In genomic region chr2:37702301-37703172, GRCm38 (mm10) we compare ENCODE assay signal across 8 mouse cellular contexts. TPM values are rescaled to one million over a fixed set of nuclear protein-coding genes. Genes with fewer than 3 reads are reported as not detected.
DNase-seq lines count a peak whose midpoint lies in the region; ATAC-seq and TF ChIP-seq lines count a peak whose summit lies in the region.

No protein-coding gene starts in this region.

- no peak for TF ChIP-seq CTCF in cortical plate, adult 2 months (IDR thresholded peaks at IDR 0.05; ENCODE audit: extremely low read depth, insufficient read depth, low read length)

- no peaks in the 10 kb centered on the region for H3K27me3 ChIP-seq in intestine, embryonic 16.5 days (replicated peaks; ENCODE audit: control insufficient read depth, insufficient read depth, low read length)
- H3K27me3 ChIP-seq in liver, embryonic 16.5 days (ENCODE audit: control insufficient read depth, insufficient read depth, low read depth, low read length), result no peaks in the 10 kb centered on the region; the same call in 1 of the 2 replicates
- H3K27me3 ChIP-seq in neural tube, embryonic 11.5 days (ENCODE audit: control insufficient read depth, insufficient read depth, low read length), result 0 out of 2 replicates have a peak, but pooled peaks cover 3% of the 10 kb centered on the region

- H3K27ac ChIP-seq in cortical plate, adult 2 months (ENCODE audit: insufficient read depth, low read length), result peak overlapping the region; percentile 95
- peak overlapping the region; percentile 94 for H3K27ac ChIP-seq in intestine, embryonic 16.5 days (ENCODE audit: low read length)
- peak overlapping the region; percentile 91 for H3K27ac ChIP-seq in liver, embryonic 16.5 days (ENCODE audit: low read length)
- peak overlapping the region; percentile 93 for H3K27ac ChIP-seq in neural tube, embryonic 11.5 days (ENCODE audit: low read depth, low read length)

- H3K4me1 ChIP-seq in cortical plate, adult 2 months (ENCODE audit: control insufficient read depth, insufficient read depth, low read length), result peaks cover 2% of the 10 kb centered on the region; the same call in 1 of the 2 replicates
- H3K4me1 ChIP-seq in intestine, embryonic 16.5 days (ENCODE audit: control insufficient read depth, insufficient read depth, low read length), result peaks cover 11% of the 10 kb centered on the region
- H3K4me1 ChIP-seq in liver, embryonic 16.5 days (ENCODE audit: control insufficient read depth, low read depth, low read length), result peaks cover 8% of the 10 kb centered on the region
- H3K4me1 ChIP-seq in neural tube, embryonic 11.5 days (ENCODE audit: control insufficient read depth, insufficient read depth, low read length), result peaks cover 8% of the 10 kb centered on the region

- peak overlapping the region; percentile 88 for H3K4me2 ChIP-seq in intestine, embryonic 16.5 days (ENCODE audit: low read depth, low read length)
- peak overlapping the region; percentile 98 for H3K4me2 ChIP-seq in liver, embryonic 16.5 days (ENCODE audit: low read depth, low read length)
- H3K4me2 ChIP-seq in neural tube, embryonic 11.5 days (ENCODE audit: low read depth), result peak overlapping the region; percentile 90

- under 1% methylated on average over 69 of the region's 70 CpGs for WGBS in intestine, embryonic 16.5 days
- WGBS in liver, embryonic 16.5 days (ENCODE audit: insufficient replicate concordance), result 1% methylated on average over 50 of the region's 70 CpGs
- under 1% methylated on average over 53 of the region's 70 CpGs for WGBS in neural tube, embryonic 11.5 days

- H3K9ac ChIP-seq in intestine, embryonic 16.5 days (ENCODE audit: low read depth, low read length), result peak overlapping the region; percentile 96
- peak overlapping the region; percentile 92 for H3K9ac ChIP-seq in liver, embryonic 16.5 days (ENCODE audit: low read depth, low read length)
- peak overlapping the region; percentile 93 for H3K9ac ChIP-seq in neural tube, embryonic 11.5 days (ENCODE audit: low read length)

- no peaks in the 10 kb centered on the region for H3K9me3 ChIP-seq in intestine, embryonic 16.5 days (ENCODE audit: control insufficient read depth, low read length)
- no peaks in the 10 kb centered on the region for H3K9me3 ChIP-seq in liver, embryonic 16.5 days (replicated peaks; ENCODE audit: control insufficient read depth, low read length)
- no peaks in the 10 kb centered on the region for H3K9me3 ChIP-seq in neural tube, embryonic 11.5 days (ENCODE audit: control insufficient read depth, low read length)

- peak overlapping the region; percentile 76 for H3K4me3 ChIP-seq in cortical plate, adult 2 months (ENCODE audit: insufficient read depth, low read length)
- peak overlapping the region; percentile 98 for H3K4me3 ChIP-seq in intestine, embryonic 16.5 days (ENCODE audit: low read length)
- peak overlapping the region; percentile 92 for H3K4me3 ChIP-seq in liver, embryonic 16.5 days (ENCODE audit: low read depth, low read length)
- H3K4me3 ChIP-seq in neural tube, embryonic 11.5 days (ENCODE audit: low read depth, low read length), result peak overlapping the region; percentile 95

- DNase-seq in urinary bladder, adult 18-20 months (ENCODE audit: low spot score in 2 of 2), result peak; percentile 14 to 44
- no peak for DNase-seq in urinary bladder, adult 2 months (ENCODE audit: low spot score)
- peak; percentile 18 for DNase-seq in gastrocnemius, postnatal 10 days
- DNase-seq in neural tube, embryonic 11.5 days (ENCODE audit: low spot score), result peak; percentile 51
- DNase-seq in thymus, postnatal 25 days, result peak; percentile 66

- no peaks in the 10 kb centered on the region for H3K36me3 ChIP-seq in intestine, embryonic 16.5 days (ENCODE audit: control insufficient read depth, insufficient read depth, low read length)
- H3K36me3 ChIP-seq in liver, embryonic 16.5 days (ENCODE audit: control insufficient read depth, insufficient read depth), result no peaks in the 10 kb centered on the region
- H3K36me3 ChIP-seq in neural tube, embryonic 11.5 days (ENCODE audit: control insufficient read depth, insufficient read depth, low read length), result no peaks in the 10 kb centered on the region

- TF ChIP-seq POLR2A in cortical plate, adult 2 months (IDR thresholded peaks at IDR 0.05; ENCODE audit: extremely low read depth, insufficient read depth, low read length), result no peak

- peak; percentile 70 for ATAC-seq in intestine, embryonic 16.5 days
- ATAC-seq in liver, embryonic 16.5 days (ENCODE audit: low read depth), result peak; percentile 2; the same call in 1 of the 2 replicates
- peak; percentile 76 for ATAC-seq in neural tube, embryonic 11.5 days (ENCODE audit: insufficient read depth, low FRiP score, low TSS enrichment)

RNA-seq across cellular contexts. Expression of gene Strbp, which starts 1.1 kb away (rescaled TPM):
- polyA plus RNA-seq in urinary bladder, adult 2 months (2012; rRNA removed), result 14.8 and 15.3 TPM in 2 replicates
- polyA plus RNA-seq in cortical plate, adult 2 months (2012; rRNA removed), result 73.4 and 80.3 TPM in 2 replicates
- total RNA-seq in gastrocnemius, postnatal 10 days (2021), result 10 to 100 TPM; 28.3 to 29.7 TPM
- polyA plus RNA-seq in intestine, embryonic 16.5 days (2015; fragmentation: Nextera tagmentation; extraction: Ambion mirVana), result 27.5 and 28.3 TPM in 2 replicates
- 11.4 and 11.5 TPM in 2 replicates for polyA plus RNA-seq in liver, embryonic 16.5 days (2015; fragmentation: Nextera tagmentation; extraction: Ambion mirVana)
- polyA plus RNA-seq in neural tube, embryonic 11.5 days (2014; fragmentation: Nextera tagmentation; extraction: Ambion mirVana), result 85.6 and 87.9 TPM in 2 replicates

Comparison
In these comparisons a context has a peak if more than half of its experiments do, and no peak if none do; other contexts are left out.
1. ATAC-seq: peak in every context shown above with its lines; median percentile 76 in neural tube, embryonic 11.5 days; 70 in intestine, embryonic 16.5 days; 2 in liver, embryonic 16.5 days.